ENCODE assay signal across 31 mouse cellular contexts in genomic region chr13:72557951-72558350, GRCm38 (mm10).
A peak's percentile ranks its signal among the peaks of the same experiment; 100 is the strongest.
DNase-seq lines count a peak whose midpoint lies in the region; ATAC-seq and TF ChIP-seq lines count a peak whose summit lies in the region.
"Had no signal": no experiment of that assay in that cellular context is flagged by ENCODE, and none has a peak within 500 bp of the region (broad histone marks: within the 10 kb centered on the region; RNA-seq: fewer than 3 reads in every experiment).

No protein-coding gene starts in this region.

- H3K36me3 ChIP-seq in forebrain, postnatal 0 days (ENCODE audit: insufficient read depth) = no peaks in the 10 kb centered on the region
- no peaks in the 10 kb centered on the region for H3K36me3 ChIP-seq in forebrain, embryonic 10.5 days (replicated peaks)
- H3K36me3 ChIP-seq in liver, postnatal 0 days (replicated peaks; ENCODE audit: insufficient read depth, low read length) = no peaks in the 10 kb centered on the region
- H3K36me3 ChIP-seq: embryonic facial prominence, embryonic 13.5 days; kidney, embryonic 15.5 days; limb, embryonic 12.5 days; stomach, embryonic 15.5 days had no signal

- TF ChIP-seq EP300 in liver, postnatal 0 days (IDR thresholded peaks at IDR 0.05; ENCODE audit: low read depth) = no peak

- H3K4me1 ChIP-seq in forebrain, postnatal 0 days (ENCODE audit: insufficient read depth) = no peaks in the 10 kb centered on the region
- H3K4me1 ChIP-seq in forebrain, embryonic 10.5 days = no peaks in the 10 kb centered on the region
- H3K4me1 ChIP-seq in liver, postnatal 0 days (ENCODE audit: insufficient read depth) = no peaks in the 10 kb centered on the region
- H3K4me1 ChIP-seq: embryonic facial prominence, embryonic 13.5 days; kidney, embryonic 15.5 days; limb, embryonic 12.5 days; megakaryocyte, embryonic 14.5 days; stomach, embryonic 15.5 days had no signal

- H3K9ac ChIP-seq in forebrain, postnatal 0 days = no peak overlapping the region
- H3K9ac ChIP-seq in liver, postnatal 0 days (replicated peaks) = no peak overlapping the region
- H3K9ac ChIP-seq: embryonic facial prominence, embryonic 13.5 days; kidney, embryonic 15.5 days; limb, embryonic 12.5 days; stomach, embryonic 15.5 days had no signal

- no peak for DNase-seq in forebrain, postnatal 0 days
- no peak for DNase-seq in forebrain, embryonic 10.5 days (ENCODE audit: extremely low spot score, low spot score)
- no peak for DNase-seq in layer of hippocampus, adult 2 months (ENCODE audit: low spot score in 2 of 2)
- no peak for DNase-seq in layer of hippocampus, adult 11-12 months (ENCODE audit: low spot score)
- DNase-seq in ES-CJ7 (ENCODE audit: low read depth, low spot score) (peak; percentile 5), adipocyte (ENCODE audit: low spot score) (peak; percentile 64)
- DNase-seq in urinary bladder, postnatal 36 days (ENCODE audit: low spot score in 2 of 2) = no peak
- DNase-seq in liver, postnatal 0 days = no peak
- DNase-seq: adrenal gland, postnatal 14 days; cerebellum, adult 9-11 months; gastrocnemius, postnatal 25 days; kidney, postnatal 4 days; lung, adult 18-20 months; lung, postnatal 14 days; right cerebral cortex, adult 18-20 months; right cerebral cortex, postnatal 4 days; thymus, adult 2 months; thymus, postnatal 4 days had no signal

- peak; percentile 25; the same call in 1 of the 2 replicates for TF ChIP-seq CTCF in forebrain, postnatal 0 days (IDR thresholded peaks at IDR 0.05; ENCODE audit: low read depth)
- peak; percentile 62 for TF ChIP-seq CTCF in layer of hippocampus, adult 2 months (conservative IDR thresholded peaks at IDR 0.05)
- no peak for TF ChIP-seq CTCF in liver, postnatal 0 days (IDR thresholded peaks at IDR 0.05; ENCODE audit: low read depth)

- H3K27me3 ChIP-seq in forebrain, postnatal 0 days (ENCODE audit: insufficient read depth, low read length) = no peaks in the 10 kb centered on the region; the same call in 1 of the 2 replicates
- no peaks in the 10 kb centered on the region for H3K27me3 ChIP-seq in forebrain, embryonic 10.5 days (ENCODE audit: poor library complexity, severe bottlenecking)
- no peaks in the 10 kb centered on the region for H3K27me3 ChIP-seq in liver, postnatal 0 days (ENCODE audit: insufficient read depth, low read length)
- H3K27me3 ChIP-seq: embryonic facial prominence, embryonic 13.5 days; kidney, embryonic 15.5 days; megakaryocyte, embryonic 14.5 days; stomach, embryonic 15.5 days had no signal

- no peak for ATAC-seq in forebrain, postnatal 0 days
- ATAC-seq in liver, postnatal 0 days = no peak
- ATAC-seq: CD4-positive, CD25-positive, alpha-beta regulatory T cell, adult 4 months; forebrain, embryonic 14.5 days; hindbrain, embryonic 16.5 days; intestine, embryonic 16.5 days; midbrain, embryonic 16.5 days had no signal

- no peak overlapping the region for H3K4me2 ChIP-seq in forebrain, postnatal 0 days (ENCODE audit: low read depth)
- no peak overlapping the region for H3K4me2 ChIP-seq in liver, postnatal 0 days (ENCODE audit: low read depth, low read length)
- H3K4me2 ChIP-seq: embryonic facial prominence, embryonic 13.5 days; heart, embryonic 11.5 days; kidney, embryonic 15.5 days; limb, embryonic 12.5 days; liver, embryonic 11.5 days; stomach, embryonic 15.5 days had no signal

- WGBS in forebrain, postnatal 0 days = 78% methylated on average over 8 of the region's 8 CpGs
- 82% methylated on average over 8 of the region's 8 CpGs for WGBS in forebrain, embryonic 10.5 days
- WGBS in liver, postnatal 0 days (ENCODE audit: insufficient replicate concordance) = 63% methylated on average over 8 of the region's 8 CpGs

- H3K4me3 ChIP-seq in forebrain, postnatal 0 days (ENCODE audit: low read depth, low read length) = no peak overlapping the region
- H3K4me3 ChIP-seq in forebrain, embryonic 10.5 days = no peak overlapping the region
- H3K4me3 ChIP-seq in layer of hippocampus, adult 2 months = no peak overlapping the region
- H3K4me3 ChIP-seq in liver, postnatal 0 days (ENCODE audit: low read depth, low read length) = no peak overlapping the region
- H3K4me3 ChIP-seq: embryonic facial prominence, embryonic 13.5 days; erythroblast, embryonic 14.5 days; kidney, embryonic 15.5 days; limb, embryonic 12.5 days; megakaryocyte, embryonic 14.5 days; stomach, embryonic 15.5 days had no signal

- no peaks in the 10 kb centered on the region for H3K9me3 ChIP-seq in forebrain, postnatal 0 days (ENCODE audit: low read length)
- no peaks in the 10 kb centered on the region for H3K9me3 ChIP-seq in forebrain, embryonic 10.5 days
- no peaks in the 10 kb centered on the region for H3K9me3 ChIP-seq in liver, postnatal 0 days (ENCODE audit: low read length)
- H3K9me3 ChIP-seq: embryonic facial prominence, embryonic 13.5 days; kidney, embryonic 15.5 days; limb, embryonic 12.5 days; stomach, embryonic 15.5 days had no signal

- no peak overlapping the region for H3K27ac ChIP-seq in forebrain, postnatal 0 days (ENCODE audit: low read depth, low read length)
- H3K27ac ChIP-seq in forebrain, embryonic 10.5 days = no peak overlapping the region
- H3K27ac ChIP-seq in layer of hippocampus, adult 2 months = no peak overlapping the region
- H3K27ac ChIP-seq in liver, postnatal 0 days (ENCODE audit: low read depth) = no peak overlapping the region
- H3K27ac ChIP-seq: embryonic facial prominence, embryonic 13.5 days; kidney, embryonic 15.5 days; limb, embryonic 12.5 days; stomach, embryonic 15.5 days had no signal

Comparison
In these comparisons a context has a peak if more than half of its experiments do, and no peak if none do; other contexts are left out.
1. DNase-seq: peak in ES-CJ7 (single experiment) and adipocyte (single experiment); none in forebrain, postnatal 0 days (single experiment), forebrain, embryonic 10.5 days (single experiment), layer of hippocampus, adult 2 months (0 of 2), layer of hippocampus, adult 11-12 months (single experiment), urinary bladder, postnatal 36 days (0 of 2) and liver, postnatal 0 days (single experiment).